Mouse (Mus musculus) heart, embryonic 11.5 days (tissue): ENCODE data around the gene Prmt6. TPM values are rescaled to one million over a fixed set of nuclear protein-coding genes. Genes with fewer than 3 reads are reported as not detected.
A peak's percentile ranks its signal among the peaks of the same experiment; 100 is the strongest.

ENCODE experiments used
- ATAC-seq: fragments of 200-750 bp; cut with Nextera tagmentation; replicated peaks from 2 replicates; pipeline ENCODE4 v1.8.0; 2017; ENCODE audit warnings: moderate library complexity; ENCODE audit not compliant: insufficient number of reproducible peaks, low FRiP score, low TSS enrichment
- H3K27ac ChIP-seq: fragments of 300-500 bp; sonication (generic); 2 replicates; pipeline ENCODE4 v1.5.1; 2014; ENCODE audit warnings: mild to moderate bottlenecking, low read depth, low read length
- H3K27me3 ChIP-seq: fragments of 300-500 bp; sonication (generic); 2 replicates; pipeline ENCODE4 v1.6.1; 2014; ENCODE audit warnings: mild to moderate bottlenecking, low read length, mixed read lengths; ENCODE audit not compliant: control insufficient read depth, insufficient read depth
- H3K36me3 ChIP-seq: fragments of 300-500 bp; sonication (generic); 2 replicates; pipeline ENCODE4 v1.6.1; 2014; ENCODE audit warnings: mild to moderate bottlenecking, low read length, moderate library complexity, mixed read lengths; ENCODE audit not compliant: control insufficient read depth, insufficient read depth
- H3K4me1 ChIP-seq: fragments of 300-500 bp; sonication (generic); 2 replicates; pipeline ENCODE4 v1.6.1; 2014; ENCODE audit warnings: low read length; ENCODE audit not compliant: control insufficient read depth, insufficient read depth
- H3K4me2 ChIP-seq: fragments of 300-500 bp; sonication (generic); 2 replicates; pipeline ENCODE4 v1.6.1; 2014; ENCODE audit warnings: mild to moderate bottlenecking, moderate library complexity
- H3K4me3 ChIP-seq: fragments of 300-500 bp; sonication (generic); 2 replicates; pipeline ENCODE4 v1.5.1; 2014; ENCODE audit warnings: low read depth, low read length
- H3K9ac ChIP-seq: fragments of 300-500 bp; sonication (generic); 2 replicates; pipeline ENCODE4 v1.6.1; 2014; ENCODE audit warnings: mild to moderate bottlenecking, low read depth, low read length, moderate library complexity
- H3K9me3 ChIP-seq: fragments of 300-500 bp; sonication (generic); replicated peaks from 2 replicates; pipeline ENCODE4 v1.6.1; 2016; ENCODE audit warnings: low read length; ENCODE audit not compliant: control insufficient read depth
- WGBS: fragments of 180-500 bp; shearing (Covaris S2); extraction: QIAGEN DNeasy Blood & Tissue Kit; methylation state at CpG from one replicate; pipeline ENCODE4 v1.1.7; 2014; ENCODE audit not compliant: insufficient replicate concordance; 5-methylcytosine and 5-hydroxymethylcytosine counted together
- polyA plus RNA-seq: library from polyadenylated mRNA; unstranded; fragments of >200 nt; fragmentation: Nextera tagmentation; extraction: Ambion mirVana; gene quantifications from 2 replicates; pipeline ENCODE4 v1.2.1, GENCODE M21; 2014

The Prmt6 gene
- polyA plus RNA-seq = 18.5 and 18.6 TPM in 2 replicates

DNA sequence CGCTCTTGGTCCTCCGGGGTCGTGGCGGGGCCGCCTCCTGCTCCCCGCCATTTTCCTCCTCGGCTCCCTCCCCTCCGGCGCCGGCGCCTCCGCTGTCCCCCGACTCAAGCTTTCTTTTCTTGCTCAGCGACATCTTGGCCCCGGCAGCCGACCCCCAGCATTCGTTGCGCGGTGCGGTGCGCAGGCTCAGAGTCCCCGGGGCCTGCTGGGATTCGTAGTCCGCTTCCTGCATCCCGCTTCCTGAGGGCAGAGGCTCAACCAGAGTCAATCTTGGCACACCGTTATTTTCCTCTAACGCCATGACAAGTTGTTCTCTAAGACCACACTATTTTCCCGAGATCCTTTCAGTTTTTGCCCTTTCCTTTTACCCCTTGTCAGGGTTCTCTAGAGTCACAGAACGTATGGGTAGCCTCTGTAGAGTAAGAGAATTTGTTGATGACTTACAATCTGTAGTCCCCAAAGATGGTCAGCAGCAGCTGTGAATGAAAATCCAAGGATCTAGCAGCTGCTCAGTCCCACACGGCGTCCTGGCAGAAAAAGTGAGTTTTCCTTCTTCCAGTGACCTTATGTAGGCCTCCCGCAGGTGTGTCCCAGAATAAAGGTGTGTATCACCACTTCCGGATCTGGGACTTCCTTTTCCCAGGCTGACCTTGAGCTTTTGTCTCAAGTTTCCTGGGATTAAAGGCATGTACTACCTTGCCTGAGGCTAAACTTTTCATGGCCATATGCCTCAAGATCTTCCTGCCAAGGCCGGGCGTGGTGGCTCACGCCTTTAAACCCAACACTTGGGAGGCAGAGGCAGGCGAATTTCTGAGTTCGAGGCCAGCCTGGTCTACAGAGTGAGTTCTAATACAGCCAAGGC lies at the start of gene Prmt6:
TSS of gene Prmt6 (minus strand) at position 160 of the 862 bp plus-strand sequence.
- no peaks in the 10 kb centered on the region for H3K27me3 ChIP-seq
- peak within 1 kb of the TSS; percentile 77 for H3K4me2 ChIP-seq
- H3K27ac ChIP-seq = peak within 1 kb of the TSS; percentile 88
- no peaks in the 10 kb centered on the region for H3K36me3 ChIP-seq
- H3K4me3 ChIP-seq = peak within 1 kb of the TSS; percentile 94
- ATAC-seq = peak; percentile 86
- no peaks in the 10 kb centered on the region for H3K9me3 ChIP-seq
- H3K9ac ChIP-seq = peak within 1 kb of the TSS; percentile 98
- WGBS = 20% methylated on average over 38 of the region's 38 CpGs
- no peaks in the 10 kb centered on the region for H3K4me1 ChIP-seq

DNA sequence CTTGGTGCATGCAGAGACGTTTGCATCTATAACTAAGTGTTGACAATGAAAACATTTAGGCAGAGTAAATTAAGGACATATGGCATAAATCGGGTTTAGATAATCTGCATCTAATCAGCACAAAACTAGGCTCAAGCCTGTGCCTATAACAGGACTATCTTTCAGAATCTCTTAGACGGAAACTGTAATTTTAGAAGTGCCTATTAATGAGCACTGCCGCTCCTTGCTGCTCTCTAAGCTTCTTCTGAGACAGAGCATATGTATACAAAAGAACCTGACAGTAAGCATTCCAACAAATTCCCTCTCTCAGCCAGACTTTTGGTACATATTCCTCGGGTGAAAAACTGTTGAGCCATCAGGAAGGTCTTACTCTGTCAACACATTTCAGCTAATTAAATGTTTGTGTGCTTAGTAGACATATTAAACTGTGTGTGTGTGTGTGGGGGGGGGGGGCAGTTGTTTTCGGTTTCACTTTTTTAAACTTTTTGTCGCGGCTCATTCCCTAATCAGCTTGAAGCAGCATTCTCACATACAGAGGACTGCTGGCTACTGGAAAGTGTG lies 39.8 kb upstream of the Prmt6 start:
- H3K4me1 ChIP-seq = no peaks in the 10 kb centered on the region
- H3K4me3 ChIP-seq = no peak overlapping the region
- ATAC-seq = no peak
- no peaks in the 10 kb centered on the region for H3K36me3 ChIP-seq
- H3K27ac ChIP-seq = no peak overlapping the region
- H3K9me3 ChIP-seq = no peaks in the 10 kb centered on the region
- 66% methylated on average over 8 of the region's 8 CpGs for WGBS
- no peak overlapping the region for H3K9ac ChIP-seq
- no peak overlapping the region for H3K4me2 ChIP-seq
- H3K27me3 ChIP-seq = no peaks in the 10 kb centered on the region

DNA sequence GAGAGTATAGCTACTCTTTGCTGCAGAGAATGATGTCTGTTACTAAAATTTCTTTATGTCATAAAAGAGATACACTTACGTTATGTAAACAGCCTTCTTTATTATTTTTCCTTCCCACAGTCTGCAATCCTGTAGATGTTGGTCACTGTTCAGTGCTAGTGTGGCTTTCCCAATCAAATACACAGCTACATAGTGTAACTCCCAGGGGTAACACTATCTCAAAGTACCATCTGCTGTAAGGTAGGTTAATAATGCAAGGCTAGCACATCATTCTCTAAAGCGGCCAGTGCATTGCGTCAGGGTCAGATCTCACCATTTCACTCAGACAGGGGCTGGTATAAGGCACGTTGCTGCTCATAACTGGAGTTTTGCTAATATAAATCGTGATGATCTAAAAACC lies 31.9 kb upstream of the Prmt6 start:
- H3K4me3 ChIP-seq = no peak overlapping the region
- 80% methylated on average over 5 of the region's 5 CpGs for WGBS
- no peak overlapping the region for H3K9ac ChIP-seq
- no peak overlapping the region for H3K27ac ChIP-seq
- H3K4me1 ChIP-seq = no peaks in the 10 kb centered on the region
- H3K4me2 ChIP-seq = no peak overlapping the region
- H3K27me3 ChIP-seq = no peaks in the 10 kb centered on the region
- H3K36me3 ChIP-seq = no peaks in the 10 kb centered on the region
- ATAC-seq = no peak
- H3K9me3 ChIP-seq = no peaks in the 10 kb centered on the region

DNA sequence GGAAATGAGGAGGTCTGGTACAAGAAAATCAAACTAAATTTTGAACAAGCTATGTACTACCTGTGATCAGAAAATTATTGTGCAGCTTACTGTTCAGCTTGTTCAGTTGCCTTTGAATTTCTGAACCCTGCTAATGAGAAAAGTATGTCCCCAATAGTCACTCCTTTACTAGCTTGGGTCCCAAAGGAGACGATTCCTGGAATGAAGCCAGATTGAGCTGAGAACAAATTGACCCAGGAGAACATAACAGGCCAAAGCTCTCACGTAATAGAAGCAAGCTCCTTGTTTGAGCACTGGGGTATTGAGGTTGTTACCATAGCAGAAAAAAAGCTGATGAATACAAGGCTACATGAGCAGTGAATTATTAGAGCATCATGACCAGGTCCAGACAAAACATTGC lies 17.0 kb upstream of the Prmt6 start:
- Histone ChIP-seq H3K4me2 (no peak overlapping the region), H3K9ac (no peak overlapping the region), H3K4me3 (no peak overlapping the region), H3K4me1 (no peaks in the 10 kb centered on the region), H3K36me3 (no peaks in the 10 kb centered on the region), H3K9me3 (no peaks in the 10 kb centered on the region), H3K27me3 (no peaks in the 10 kb centered on the region), H3K27ac (no peak overlapping the region)
- ATAC-seq = no peak
- WGBS = 70% methylated on average over 2 of the region's 2 CpGs

DNA sequence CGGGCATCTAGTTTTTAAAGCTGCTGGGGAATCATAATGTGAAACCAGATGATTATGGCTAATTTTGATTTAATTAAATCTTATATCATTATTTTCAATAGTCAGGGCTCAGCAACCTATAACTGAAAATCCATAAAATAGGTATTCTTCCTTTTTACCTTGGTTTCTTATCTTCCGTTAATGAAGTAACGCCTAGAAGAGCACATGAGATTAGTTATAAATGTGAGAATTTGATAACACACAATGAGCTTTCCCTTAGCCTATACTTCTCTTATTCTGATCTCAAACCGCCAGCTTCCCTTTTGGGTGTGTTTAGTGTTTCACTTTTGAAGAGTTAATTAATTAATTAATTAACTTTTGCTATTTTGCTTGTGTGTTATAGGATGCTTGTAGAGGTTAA lies 2.3 kb upstream of the Prmt6 start:
- H3K9me3 ChIP-seq = no peaks in the 10 kb centered on the region
- no peaks in the 10 kb centered on the region for H3K36me3 ChIP-seq
- H3K27me3 ChIP-seq = no peaks in the 10 kb centered on the region
- H3K4me3 ChIP-seq = no peak overlapping the region
- no peak overlapping the region for H3K9ac ChIP-seq
- 85% methylated on average over 4 of the region's 4 CpGs for WGBS
- H3K4me1 ChIP-seq = no peaks in the 10 kb centered on the region
- no peak overlapping the region for H3K27ac ChIP-seq
- no peak for ATAC-seq
- H3K4me2 ChIP-seq = no peak overlapping the region

DNA sequence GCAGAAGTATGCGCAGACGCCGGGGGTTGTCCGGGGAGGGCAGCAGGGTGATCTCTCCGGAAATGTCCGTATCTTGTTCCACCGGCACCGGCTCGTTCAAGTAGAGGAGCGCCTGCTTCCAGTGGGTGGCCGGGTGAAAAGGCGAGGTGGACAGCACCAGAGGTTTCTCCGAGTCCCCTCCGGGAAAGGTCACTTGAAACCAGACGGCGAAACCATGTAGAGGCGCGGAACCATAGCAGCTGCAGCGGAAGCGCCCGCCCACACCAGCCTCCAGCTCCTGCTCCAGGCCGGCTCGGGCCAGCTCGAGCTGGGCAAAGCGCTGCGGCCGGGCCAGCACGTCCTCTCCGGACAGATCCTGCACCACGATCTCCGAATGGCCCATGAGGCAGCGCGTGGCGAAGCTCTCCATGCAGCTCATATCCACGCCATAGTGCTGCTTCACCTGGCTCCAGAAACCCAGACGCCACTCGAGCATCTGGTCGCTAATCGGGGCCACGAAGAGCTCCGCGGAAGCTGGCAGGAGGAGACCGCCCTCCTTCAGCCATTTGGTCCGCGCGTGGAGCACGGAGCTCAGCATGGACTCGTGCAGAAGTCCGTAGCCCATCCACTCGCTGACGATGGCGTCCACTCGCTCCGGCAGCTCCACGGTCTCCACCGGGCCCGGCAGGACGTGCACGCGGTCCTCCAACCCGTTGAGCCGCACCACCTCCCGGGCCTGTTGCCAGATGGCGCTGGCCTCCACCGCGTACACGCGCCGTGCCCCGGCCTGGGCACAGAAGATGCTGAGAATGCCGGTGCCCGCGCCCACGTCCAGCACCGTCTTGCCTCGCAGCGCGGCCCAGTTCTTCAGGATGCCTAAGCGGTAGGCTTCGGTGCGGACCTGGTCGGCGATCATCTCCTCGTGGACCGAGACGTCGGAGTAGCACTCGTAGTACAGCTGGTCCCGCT lies 633 bp downstream of the Prmt6 start:
- under 1% methylated on average over 87 of the region's 89 CpGs for WGBS
- peak; percentile 83 for ATAC-seq
- Histone ChIP-seq H3K27me3 (no peaks in the 10 kb centered on the region), H3K4me2 (peak overlapping the region; percentile 77), H3K9me3 (no peaks in the 10 kb centered on the region), H3K4me1 (no peaks in the 10 kb centered on the region), H3K4me3 (peak overlapping the region; percentile 94), H3K36me3 (no peaks in the 10 kb centered on the region), H3K9ac (peak overlapping the region; percentile 98), H3K27ac (peak overlapping the region; percentile 88)

DNA sequence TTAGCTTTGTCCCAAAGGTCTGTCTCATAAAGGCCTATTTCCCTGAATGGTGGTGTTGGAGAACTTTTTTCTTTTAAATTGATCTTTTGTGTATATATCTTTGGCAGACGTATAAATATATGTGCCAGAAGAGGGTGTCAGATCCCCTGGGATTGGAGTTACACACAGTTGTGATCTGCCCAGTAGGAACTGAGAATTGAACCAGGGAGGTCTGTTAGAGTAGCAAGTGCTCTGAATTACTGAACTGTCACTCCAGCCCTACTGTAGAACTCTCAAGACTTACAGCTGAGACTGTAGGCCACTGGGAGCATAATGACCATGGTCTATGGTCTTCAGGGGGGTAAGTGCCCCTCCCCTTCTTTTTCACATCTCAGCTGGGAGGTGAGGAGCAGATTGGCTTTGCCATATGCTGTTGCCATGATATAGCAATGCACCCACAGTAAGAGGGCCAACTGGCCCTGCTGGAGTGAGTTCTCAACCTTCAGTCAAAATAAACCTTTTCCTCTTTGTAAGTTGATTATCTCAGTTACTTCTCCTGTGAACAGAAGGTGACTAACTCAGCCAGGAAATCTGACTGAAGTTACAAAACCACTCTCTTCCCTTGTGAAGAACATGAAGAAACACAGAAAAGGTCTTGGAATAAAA lies 13.9 kb downstream of the Prmt6 start:
- H3K9ac ChIP-seq = no peak overlapping the region
- whole genome bisulfite sequencing = 53% methylated on average over 1 of the region's 1 CpGs
- no peak overlapping the region for H3K4me3 ChIP-seq
- no peaks in the 10 kb centered on the region for H3K36me3 ChIP-seq
- no peaks in the 10 kb centered on the region for H3K27me3 ChIP-seq
- no peak for ATAC-seq
- no peaks in the 10 kb centered on the region for H3K9me3 ChIP-seq
- no peak overlapping the region for H3K4me2 ChIP-seq
- no peaks in the 10 kb centered on the region for H3K4me1 ChIP-seq
- no peak overlapping the region for H3K27ac ChIP-seq
